Mouse (Mus musculus) layer of hippocampus, adult 9-11 months (tissue): ENCODE results near the gene Gpr176.

ENCODE experiments used
- DNase-seq: peaks from one replicate; pipeline ENCODE4 v3.0.0; 2022

Gpr176 gene

GRCm38 (mm10) chr2:118228486-118229079 lies 144.6 kb downstream of the Gpr176 start:
- DNase-seq: no peak
